Mouse (Mus musculus) G1E (cell line): Measurements from ENCODE around the gene Plppr3. TPM values are rescaled to one million over a fixed set of nuclear protein-coding genes. Genes with fewer than 3 reads are reported as not detected.

Experiments
- ATAC-seq: 2 replicates; pipeline ENCODE4 v1.8.0; 2016; ENCODE audit warnings: mild to moderate bottlenecking; ENCODE audit not compliant: insufficient number of reproducible peaks, poor library complexity, low FRiP score, severe bottlenecking; ENCODE audit errors: extremely low read depth
- DNase-seq: peaks from one replicate; pipeline ENCODE4 v3.0.0; 2012; ENCODE audit warnings: low spot score
- H3K27me3 ChIP-seq: 2 replicates; pipeline ENCODE4 v1.6.1; 2012; ENCODE audit warnings: mild to moderate bottlenecking, low read length, inconsistent platforms; ENCODE audit not compliant: insufficient read depth
- H3K36me3 ChIP-seq: replicated peaks from 2 replicates; pipeline ENCODE3; 2012; ENCODE audit warnings: mild to moderate bottlenecking, inconsistent platforms
- H3K4me1 ChIP-seq: 2 replicates; pipeline ENCODE4 v1.6.1; 2012; ENCODE audit warnings: low read depth, low read length, inconsistent platforms, mixed read lengths; ENCODE audit not compliant: insufficient read depth
- H3K4me3 ChIP-seq: 2 replicates; pipeline ENCODE4 v1.5.1; 2012; ENCODE audit warnings: low read depth, mild to moderate bottlenecking, inconsistent platforms, low read length, moderate library complexity, mixed read lengths
- H3K9me3 ChIP-seq: replicated peaks from 2 replicates; pipeline ENCODE4 v1.6.1; 2012; ENCODE audit warnings: inconsistent platforms
- CTCF ChIP-seq: IDR thresholded peaks from 2 replicates; pipeline ENCODE4 v1.5.1; 2012; ENCODE audit warnings: low read depth, low read length, inconsistent platforms, mixed read lengths
- GATA1 ChIP-seq: IDR thresholded peaks from 2 replicates; pipeline ENCODE4 v1.6.1; 2012; ENCODE audit warnings: borderline replicate concordance, low read length, inconsistent platforms, mixed read lengths
- GATA2 ChIP-seq: IDR thresholded peaks from 2 replicates; pipeline ENCODE4 v1.6.1; 2012; ENCODE audit warnings: low read depth, low read length, inconsistent platforms, borderline replicate concordance
- POLR2AphosphoS5 ChIP-seq: IDR thresholded peaks from 2 replicates; pipeline ENCODE4 v1.6.1; 2012; ENCODE audit warnings: low read depth, low read length, inconsistent platforms; ENCODE audit not compliant: insufficient replicate concordance
- TAL1 ChIP-seq: conservative IDR thresholded peaks from 2 replicates; pipeline ENCODE4 v1.6.1; 2012; ENCODE audit warnings: low read depth, low read length, inconsistent platforms, mixed read lengths
- polyA plus RNA-seq: library from polyadenylated mRNA; stranded (reverse); fragments of >175 nt; gene quantifications from 2 replicates; pipeline ENCODE4 v1.2.3, GENCODE M21; 2012
- total RNA-seq, 2 experiments: library from RNA; stranded (forward) in 1 of 2; stranded (reverse) in 1 of 2; fragments of 200-1000 nt in 1 of 2; fragments of >200 nt in 1 of 2; fragmentation: Nextera tagmentation in 1 of 2; gene quantifications; 2 replicates each; pipeline ENCODE4 v1.2.3; 2014 to 2017

Gene Plppr3
- total and polyA plus RNA-seq, 3 experiments: 0.20 to 0.82 TPM; not detected in 1

GRCm38 (mm10) chr10:79832026-79832785 lies 42.2 kb downstream of the Plppr3 start:
- Histone ChIP-seq H3K9me3 (0 out of 2 replicates have a peak, but pooled peaks cover 2% of the 10 kb centered on the region), H3K4me1 (0 out of 2 replicates have a peak, but pooled peaks cover 3% of the 10 kb centered on the region), H3K36me3 (no peaks in the 10 kb centered on the region), H3K4me3 (no peak overlapping the region), H3K27me3 (peaks cover 49% of the 10 kb centered on the region)
- TF ChIP-seq TAL1 (no peak), GATA1 (no peak), CTCF (no peak), GATA2 (no peak), POLR2AphosphoS5 (no peak)
- DNase-seq (no peak), ATAC-seq (no peak)

- DNase-seq (no peak), ATAC-seq (no peak)
- H3K4me1 ChIP-seq: 0 out of 2 replicates have a peak, but pooled peaks cover 3% of the 10 kb centered on the region
- no peak overlapping the region for H3K4me3 ChIP-seq
- H3K27me3 ChIP-seq: peaks cover 54% of the 10 kb centered on the region
- TF ChIP-seq POLR2AphosphoS5: no peak
- TF ChIP-seq GATA2: no peak
- no peak for TF ChIP-seq TAL1
- no peak for TF ChIP-seq GATA1
- no peak for TF ChIP-seq CTCF
- no peaks in the 10 kb centered on the region for H3K36me3 ChIP-seq
- H3K9me3 ChIP-seq: no peaks in the 10 kb centered on the region
Measured at GRCm38 (mm10) chr10:79831583-79831982, 42.9 kb downstream of the Plppr3 start.

- no peak for ATAC-seq
- no peaks in the 10 kb centered on the region for H3K9me3 ChIP-seq
- DNase-seq: no peak
- TF ChIP-seq POLR2AphosphoS5 (no peak), GATA1 (no peak), TAL1 (no peak), CTCF (no peak), GATA2 (no peak)
- H3K4me3 ChIP-seq: no peak overlapping the region
- peaks cover 15% of the 10 kb centered on the region for H3K4me1 ChIP-seq
- peaks cover 84% of the 10 kb centered on the region for H3K27me3 ChIP-seq
- H3K36me3 ChIP-seq: no peaks in the 10 kb centered on the region
Measured at GRCm38 (mm10) chr10:79824413-79824812, 50.0 kb downstream of the Plppr3 start.

- H3K9me3 ChIP-seq: no peaks in the 10 kb centered on the region
- H3K36me3 ChIP-seq: no peaks in the 10 kb centered on the region
- no peak for DNase-seq
- no peak overlapping the region for H3K4me3 ChIP-seq
- TF ChIP-seq POLR2AphosphoS5 (no peak), CTCF (no peak), GATA1 (no peak), GATA2 (no peak), TAL1 (no peak)
- peaks cover 18% of the 10 kb centered on the region for H3K4me1 ChIP-seq
- H3K27me3 ChIP-seq: peaks cover 85% of the 10 kb centered on the region
- ATAC-seq: no peak
Measured at GRCm38 (mm10) chr10:79823011-79823410, 51.4 kb downstream of the Plppr3 start.

GRCm38 (mm10) chr10:79822372-79822771 lies 52.1 kb downstream of the Plppr3 start:
- no peak for ATAC-seq
- TF ChIP-seq GATA2 (no peak), TAL1 (no peak), CTCF (no peak), POLR2AphosphoS5 (no peak), GATA1 (no peak)

GRCm38 (mm10) chr10:79821731-79822130 lies 52.7 kb downstream of the Plppr3 start:
- TF ChIP-seq GATA1 (no peak), CTCF (no peak), POLR2AphosphoS5 (no peak), GATA2 (no peak), TAL1 (no peak)
- no peaks in the 10 kb centered on the region for H3K9me3 ChIP-seq
- H3K36me3 ChIP-seq: no peaks in the 10 kb centered on the region
- DNase-seq: no peak
- H3K27me3 ChIP-seq: peaks cover 77% of the 10 kb centered on the region
- ATAC-seq: no peak
- H3K4me3 ChIP-seq: no peak overlapping the region
- H3K4me1 ChIP-seq: peaks cover 18% of the 10 kb centered on the region

More at GRCm38 (mm10) chr10:79822372-79822771, 52.1 kb downstream of the Plppr3 start:
- Histone ChIP-seq H3K4me3 (no peak overlapping the region), H3K36me3 (no peaks in the 10 kb centered on the region), H3K27me3 (peaks cover 81% of the 10 kb centered on the region), H3K9me3 (no peaks in the 10 kb centered on the region), H3K4me1 (peaks cover 18% of the 10 kb centered on the region)
- DNase-seq: no peak
